Mouse (Mus musculus): ENCODE results near the gene Lat2. TPM values are rescaled to one million over a fixed set of nuclear protein-coding genes. Genes with fewer than 3 reads are reported as not detected.
"Not testable (repeated sequence)": the region's sequence is repeated elsewhere in the genome, so short reads cannot be mapped to it uniquely, and the experiment has no call there.

Gene Lat2
- total RNA-seq (2014; rRNA removed) = 0.60 and 1.0 TPM in 2 replicates
- polyA plus RNA-seq (2012; rRNA removed) = 0.51 and 1.4 TPM in 2 replicates

DNA sequence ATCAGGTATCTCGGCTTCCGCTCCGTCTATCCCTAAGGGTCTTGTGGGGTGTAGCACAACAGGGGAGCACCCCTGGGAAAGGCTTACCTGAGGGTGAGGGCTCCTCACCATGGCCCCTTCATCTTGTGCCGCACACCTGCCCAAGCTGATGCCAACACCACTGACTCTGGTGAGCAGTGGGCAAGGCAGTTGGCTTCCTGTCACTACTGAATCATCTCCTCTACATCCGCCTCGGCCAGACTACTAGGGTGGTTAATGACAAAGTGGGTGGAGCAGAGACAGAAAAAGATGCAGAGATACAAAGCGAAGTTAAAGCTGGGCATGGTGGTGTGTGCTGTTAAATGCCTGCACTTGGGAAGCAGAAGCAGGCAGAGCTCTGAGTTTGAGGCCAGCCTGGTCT is at the start of gene Lat2:
Gene Lat2, minus strand, starts transcription at position 224 of the 400 bp plus-strand sequence.
- no peak for TF ChIP-seq CTCF (IDR thresholded peaks at IDR 0.05; ENCODE audit: low read depth, low read length)
- TF ChIP-seq POLR2A (IDR thresholded peaks at IDR 0.05; ENCODE audit: extremely low read depth, insufficient read depth, low read length) = no peak
- H3K4me3 ChIP-seq (ENCODE audit: insufficient read depth, low read depth, low read length) = no peak within 1 kb of the TSS
- H3K27ac ChIP-seq (replicated peaks; ENCODE audit: insufficient read depth, low read depth, low read length) = no peak within 1 kb of the TSS

DNA sequence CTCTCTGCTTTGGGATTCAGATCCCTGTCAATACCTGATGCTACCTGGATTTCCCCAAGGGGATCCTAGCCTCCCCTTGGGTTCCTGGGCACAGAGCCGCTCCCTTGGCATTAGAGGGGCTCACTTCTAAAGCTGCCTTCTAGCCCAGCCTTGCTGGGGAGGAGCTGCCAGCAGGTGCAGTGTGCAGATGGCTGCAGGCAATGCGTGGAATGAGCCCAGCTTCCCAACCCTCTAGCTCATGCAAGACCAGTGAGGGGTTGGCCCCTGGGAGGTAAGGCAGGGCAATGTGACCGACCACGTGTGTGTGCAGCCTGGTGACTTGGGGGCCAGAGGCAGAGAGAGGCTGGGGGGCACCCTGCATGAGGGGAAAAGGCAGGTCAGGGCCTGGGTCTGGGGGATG is 41.9 kb upstream of the Lat2 start:
- Histone ChIP-seq H3K9ac (ENCODE audit: low read depth, low read length) (no peak overlapping the region), H3K27ac (replicated peaks; ENCODE audit: insufficient read depth, low read depth, low read length) (no peak overlapping the region), H3K36me3 (ENCODE audit: control insufficient read depth, insufficient read depth, low read length) (no peaks in the 10 kb centered on the region), H3K4me1 (ENCODE audit: control insufficient read depth, insufficient read depth, low read length) (no peaks in the 10 kb centered on the region), H3K4me3 (ENCODE audit: insufficient read depth, low read depth, low read length) (no peak overlapping the region), H3K79me2 (ENCODE audit: control insufficient read depth, insufficient read depth, low read length) (no peaks in the 10 kb centered on the region), H3K27me3 (ENCODE audit: control insufficient read depth, insufficient read depth, low read length) (no peaks in the 10 kb centered on the region)
- TF ChIP-seq CTCF (IDR thresholded peaks at IDR 0.05; ENCODE audit: low read depth, low read length) (no peak), POLR2A (IDR thresholded peaks at IDR 0.05; ENCODE audit: extremely low read depth, insufficient read depth, low read length) (no peak)
- DNase-seq (ENCODE audit: extremely low read depth, low read depth, low spot score) = no peak
- 94% methylated on average over 4 of the region's 4 CpGs for WGBS

More for the DNA sequence above, at the start of gene Lat2:
- 89% methylated on average over 7 of the region's 7 CpGs for WGBS
- DNase-seq (ENCODE audit: extremely low read depth, low read depth, low spot score) = no peak
- Histone ChIP-seq H3K4me1 (ENCODE audit: control insufficient read depth, insufficient read depth, low read length) (no peaks in the 10 kb centered on the region), H3K79me2 (ENCODE audit: control insufficient read depth, insufficient read depth, low read length) (no peaks in the 10 kb centered on the region), H3K9ac (ENCODE audit: low read depth, low read length) (no peak within 1 kb of the TSS), H3K36me3 (ENCODE audit: control insufficient read depth, insufficient read depth, low read length) (peaks cover 3% of the 10 kb centered on the region; the same call in 1 of the 2 replicates), H3K27me3 (ENCODE audit: control insufficient read depth, insufficient read depth, low read length) (no peaks in the 10 kb centered on the region)

DNA sequence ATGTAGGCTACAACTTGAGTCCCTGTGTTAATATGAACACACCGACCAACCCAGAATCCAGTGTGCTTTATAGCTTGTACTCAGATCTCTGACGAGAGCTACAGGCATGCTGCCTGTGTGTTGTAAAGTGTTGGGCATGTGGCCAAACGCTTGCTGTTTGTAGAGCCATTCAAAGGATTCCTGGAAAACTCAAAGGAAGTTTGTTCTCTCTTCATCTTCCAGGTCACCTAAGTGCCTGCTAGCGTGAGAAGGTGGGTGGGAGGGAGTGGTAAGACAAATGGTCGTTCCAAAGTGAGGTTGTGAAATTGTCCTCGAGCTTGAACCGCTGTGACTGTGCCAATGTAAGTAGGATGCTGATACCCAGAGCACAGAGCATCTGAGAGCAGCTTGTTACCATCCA is 37.2 kb upstream of the Lat2 start:
- H3K27ac ChIP-seq (replicated peaks; ENCODE audit: insufficient read depth, low read depth, low read length) = no peak overlapping the region
- no peaks in the 10 kb centered on the region for H3K36me3 ChIP-seq (ENCODE audit: control insufficient read depth, insufficient read depth, low read length)
- H3K27me3 ChIP-seq (ENCODE audit: control insufficient read depth, insufficient read depth, low read length) = no peaks in the 10 kb centered on the region
- DNase-seq (ENCODE audit: extremely low read depth, low read depth, low spot score) = no peak
- no peak overlapping the region for H3K9ac ChIP-seq (ENCODE audit: low read depth, low read length)
- TF ChIP-seq CTCF (IDR thresholded peaks at IDR 0.05; ENCODE audit: low read depth, low read length) = no peak
- TF ChIP-seq POLR2A (IDR thresholded peaks at IDR 0.05; ENCODE audit: extremely low read depth, insufficient read depth, low read length) = no peak
- H3K4me1 ChIP-seq (ENCODE audit: control insufficient read depth, insufficient read depth, low read length) = peaks cover 3% of the 10 kb centered on the region; the same call in 1 of the 2 replicates
- H3K4me3 ChIP-seq (ENCODE audit: insufficient read depth, low read depth, low read length) = no peak overlapping the region
- no peaks in the 10 kb centered on the region for H3K79me2 ChIP-seq (ENCODE audit: control insufficient read depth, insufficient read depth, low read length)
- WGBS = 24% methylated on average over 7 of the region's 7 CpGs

DNA sequence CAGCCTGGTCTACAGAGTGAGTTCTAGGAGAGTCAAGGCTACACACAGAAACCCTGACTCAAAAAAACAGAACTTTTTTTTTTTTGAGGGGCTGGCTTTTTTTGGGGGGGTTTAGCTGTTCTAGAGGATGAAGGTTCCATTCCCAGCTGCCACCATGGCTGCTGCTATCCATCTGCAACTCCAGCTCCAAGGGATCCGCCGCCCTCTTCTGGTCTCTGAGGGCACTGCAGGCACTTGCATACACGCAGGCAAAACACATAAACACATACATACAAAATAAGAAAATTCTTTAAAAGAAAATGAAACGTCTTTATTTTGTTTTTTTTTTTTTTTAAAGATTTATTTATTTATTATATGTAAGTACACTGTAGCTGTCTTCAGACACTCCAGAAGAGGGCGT is 36.1 kb upstream of the Lat2 start:
- Histone ChIP-seq H3K4me1 (ENCODE audit: control insufficient read depth, insufficient read depth, low read length) (peaks cover 3% of the 10 kb centered on the region; the same call in 1 of the 2 replicates), H3K27me3 (ENCODE audit: control insufficient read depth, insufficient read depth, low read length) (no peaks in the 10 kb centered on the region), H3K36me3 (ENCODE audit: control insufficient read depth, insufficient read depth, low read length) (no peaks in the 10 kb centered on the region), H3K79me2 (ENCODE audit: control insufficient read depth, insufficient read depth, low read length) (no peaks in the 10 kb centered on the region), H3K4me3 (ENCODE audit: insufficient read depth, low read depth, low read length) (no peak overlapping the region), H3K9ac (ENCODE audit: low read depth, low read length) (no peak overlapping the region), H3K27ac (replicated peaks; ENCODE audit: insufficient read depth, low read depth, low read length) (no peak overlapping the region)
- peak; percentile 39 for DNase-seq (ENCODE audit: extremely low read depth, low read depth, low spot score)
- 55% methylated on average over 5 of the region's 5 CpGs for WGBS
- TF ChIP-seq POLR2A (IDR thresholded peaks at IDR 0.05; ENCODE audit: extremely low read depth, insufficient read depth, low read length) = no peak
- TF ChIP-seq CTCF (IDR thresholded peaks at IDR 0.05; ENCODE audit: low read depth, low read length) = peak; percentile 93

DNA sequence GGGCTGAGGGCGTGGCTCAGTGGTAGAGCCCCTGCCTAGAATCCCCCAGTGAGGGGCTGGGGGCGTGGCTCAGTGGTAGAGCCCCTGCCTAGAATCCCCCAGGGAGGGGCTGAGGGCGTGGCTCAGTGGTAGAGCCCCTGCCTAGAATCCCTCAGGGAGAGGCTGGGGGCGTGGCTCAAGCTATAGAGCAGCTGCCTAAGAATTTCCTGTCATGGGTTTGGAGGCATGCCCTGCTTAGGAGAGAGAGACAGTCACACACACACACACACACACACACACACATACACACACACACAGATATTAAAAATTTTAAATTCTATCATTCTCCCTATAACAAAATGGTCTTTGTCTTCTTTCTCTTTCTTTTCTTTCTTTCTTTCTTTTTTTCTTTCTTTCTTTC is 34.2 kb upstream of the Lat2 start:
- not testable (repeated sequence) for H3K9ac ChIP-seq (ENCODE audit: low read depth, low read length); H3K27me3 ChIP-seq (ENCODE audit: control insufficient read depth, insufficient read depth, low read length); H3K4me1 ChIP-seq (ENCODE audit: control insufficient read depth, insufficient read depth, low read length); H3K79me2 ChIP-seq (ENCODE audit: control insufficient read depth, insufficient read depth, low read length); DNase-seq (ENCODE audit: extremely low read depth, low read depth, low spot score); H3K27ac ChIP-seq (replicated peaks; ENCODE audit: insufficient read depth, low read depth, low read length); H3K36me3 ChIP-seq (ENCODE audit: control insufficient read depth, insufficient read depth, low read length); H3K4me3 ChIP-seq (ENCODE audit: insufficient read depth, low read depth, low read length)
- whole genome bisulfite sequencing = 79% methylated on average over 3 of the region's 4 CpGs

DNA sequence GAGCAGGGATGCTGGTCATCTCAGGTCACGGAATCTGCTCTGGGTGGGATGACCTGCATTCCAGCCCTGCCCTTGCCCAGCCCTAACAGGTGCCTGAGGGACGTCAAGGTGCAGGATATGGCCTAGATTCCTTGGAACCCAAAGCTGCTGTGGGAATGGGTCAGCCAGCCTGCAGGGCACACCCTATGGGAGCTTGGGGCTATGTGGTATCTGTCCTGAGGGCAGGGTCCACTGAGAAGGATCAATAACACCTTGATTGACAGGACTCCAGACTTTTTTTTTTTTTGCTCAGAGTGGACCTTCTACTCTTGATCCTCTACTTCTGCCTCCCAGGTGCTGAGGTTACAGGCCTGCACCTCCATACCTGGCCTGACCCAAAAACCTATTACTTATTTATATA is 32.6 kb upstream of the Lat2 start:
- Histone ChIP-seq H3K79me2 (ENCODE audit: control insufficient read depth, insufficient read depth, low read length) (no peaks in the 10 kb centered on the region), H3K4me1 (ENCODE audit: control insufficient read depth, insufficient read depth, low read length) (peaks cover 3% of the 10 kb centered on the region; the same call in 1 of the 2 replicates), H3K27ac (replicated peaks; ENCODE audit: insufficient read depth, low read depth, low read length) (no peak overlapping the region), H3K27me3 (ENCODE audit: control insufficient read depth, insufficient read depth, low read length) (no peaks in the 10 kb centered on the region), H3K9ac (ENCODE audit: low read depth, low read length) (no peak overlapping the region), H3K36me3 (ENCODE audit: control insufficient read depth, insufficient read depth, low read length) (no peaks in the 10 kb centered on the region), H3K4me3 (ENCODE audit: insufficient read depth, low read depth, low read length) (no peak overlapping the region)
- peak; percentile 87 for DNase-seq (ENCODE audit: extremely low read depth, low read depth, low spot score)
- TF ChIP-seq CTCF (IDR thresholded peaks at IDR 0.05; ENCODE audit: low read depth, low read length) (no peak), POLR2A (IDR thresholded peaks at IDR 0.05; ENCODE audit: extremely low read depth, insufficient read depth, low read length) (no peak)
- 37% methylated on average over 2 of the region's 2 CpGs for WGBS
